Mouse (Mus musculus) adrenal gland, postnatal 10 days (tissue): ENCODE data around the gene Clspn. TPM values are rescaled to one million over a fixed set of nuclear protein-coding genes. Genes with fewer than 3 reads are reported as not detected.

ENCODE experiments used
- DNase-seq: peaks from one replicate; pipeline ENCODE4 v3.0.0; 2021; ENCODE audit warnings: mixed read lengths
- total RNA-seq, 2 experiments: library from RNA; stranded (reverse); gene quantifications; 2 replicates each; pipeline ENCODE4 v1.2.3; 2021

The Clspn gene
- total RNA-seq, 2 experiments from 2014 or later = 8.5 to 8.9 TPM

- DNase-seq = no peak
Measured at GRCm38 (mm10) chr4:126563798-126564197, 7.1 kb downstream of the Clspn start.

GRCm38 (mm10) chr4:126567243-126567642 is 10.5 kb downstream of the Clspn start:
- DNase-seq = no peak

GRCm38 (mm10) chr4:126569783-126570182 is 13.0 kb downstream of the Clspn start:
- DNase-seq = no peak

GRCm38 (mm10) chr4:126576281-126576680 is 19.5 kb downstream of the Clspn start:
- no peak for DNase-seq

GRCm38 (mm10) chr4:126577920-126578319 is 21.2 kb downstream of the Clspn start:
- no peak for DNase-seq

GRCm38 (mm10) chr4:126579077-126579476 is 22.3 kb downstream of the Clspn start:
- DNase-seq = no peak

- no peak for DNase-seq
Measured at GRCm38 (mm10) chr4:126585739-126586138, 29.0 kb downstream of the Clspn start.

GRCm38 (mm10) chr4:126592039-126592438 is 35.3 kb downstream of the Clspn start:
- no peak for DNase-seq

- peak; percentile 75 for DNase-seq
Measured at GRCm38 (mm10) chr4:126599971-126600754, 43.4 kb downstream of the Clspn start.

GRCm38 (mm10) chr4:126601597-126602444 is 45.1 kb downstream of the Clspn start:
- DNase-seq = peak; percentile 66

- no peak for DNase-seq
Measured at GRCm38 (mm10) chr4:126602445-126602762, 45.7 kb downstream of the Clspn start.

GRCm38 (mm10) chr4:126604141-126604540 is 47.4 kb downstream of the Clspn start:
- DNase-seq = no peak

GRCm38 (mm10) chr4:126605751-126606150 is 49.0 kb downstream of the Clspn start:
- DNase-seq = no peak

GRCm38 (mm10) chr4:126609606-126610181 is 53.0 kb downstream of the Clspn start, which contains the start of gene 5730409E04Rik:
Gene 5730409E04Rik (plus strand): TSS chr4:126609818.
- peak; percentile 90 for DNase-seq

- no peak for DNase-seq
Measured at GRCm38 (mm10) chr4:126611991-126612390, 55.3 kb downstream of the Clspn start.

- DNase-seq = no peak
Measured at GRCm38 (mm10) chr4:126616312-126616711, 59.6 kb downstream of the Clspn start.

- DNase-seq = no peak
Measured at GRCm38 (mm10) chr4:126619691-126620330, 63.1 kb downstream of the Clspn start.

- no peak for DNase-seq
Measured at GRCm38 (mm10) chr4:126620349-126620874, 63.7 kb downstream of the Clspn start.

- peak; percentile 3 for DNase-seq
Measured at GRCm38 (mm10) chr4:126627021-126627681, 70.4 kb downstream of the Clspn start.

GRCm38 (mm10) chr4:126631922-126632321 is 75.2 kb downstream of the Clspn start:
- DNase-seq = no peak

- no peak for DNase-seq
Measured at GRCm38 (mm10) chr4:126632668-126633067, 75.9 kb downstream of the Clspn start.

- no peak for DNase-seq
Measured at GRCm38 (mm10) chr4:126636330-126636729, 79.6 kb downstream of the Clspn start.
